Mouse (Mus musculus): ENCODE measurements at regions not wholly inside any gene's neighbourhood (a gene's known extent, or its start where the extent isn't known, plus 50 kb on each side); places are given as distances from the start of the nearest gene placed in this dataset.
A peak's percentile ranks its signal among the peaks of the same experiment; 100 is the strongest.

DNA sequence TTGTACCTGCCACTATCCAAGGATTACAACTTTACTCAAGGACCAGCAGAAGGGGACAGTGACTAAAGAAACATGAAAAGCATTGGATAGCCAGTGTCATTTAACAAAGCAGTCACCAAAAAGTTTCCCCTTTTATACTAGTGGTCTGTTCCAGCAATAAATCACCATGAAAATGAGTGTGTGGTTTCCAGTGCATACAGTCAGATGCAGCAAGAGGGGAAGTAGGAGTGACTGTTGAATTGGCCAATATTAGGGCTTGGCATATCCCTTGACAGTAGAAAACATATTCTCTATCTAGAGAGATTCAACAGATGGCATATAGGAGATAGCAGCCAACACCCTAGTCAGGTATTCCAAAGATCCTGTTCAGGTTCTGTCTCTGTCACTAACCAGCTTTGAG, 259.8 kb upstream of the H2al1a start:
- no peak for TF ChIP-seq EP300 (IDR thresholded peaks at IDR 0.05; ENCODE audit: insufficient read depth, low read depth, low read length)
- TF ChIP-seq CTCF (IDR thresholded peaks at IDR 0.05; ENCODE audit: low read depth, low read length): no peak
- no peak for TF ChIP-seq POLR2A (IDR thresholded peaks at IDR 0.05; ENCODE audit: insufficient read depth, low read length)
- no peaks in the 10 kb centered on the region for H3K9me3 ChIP-seq (replicated peaks; ENCODE audit: control insufficient read depth, insufficient read depth, low read length, poor library complexity, severe bottlenecking)

DNA sequence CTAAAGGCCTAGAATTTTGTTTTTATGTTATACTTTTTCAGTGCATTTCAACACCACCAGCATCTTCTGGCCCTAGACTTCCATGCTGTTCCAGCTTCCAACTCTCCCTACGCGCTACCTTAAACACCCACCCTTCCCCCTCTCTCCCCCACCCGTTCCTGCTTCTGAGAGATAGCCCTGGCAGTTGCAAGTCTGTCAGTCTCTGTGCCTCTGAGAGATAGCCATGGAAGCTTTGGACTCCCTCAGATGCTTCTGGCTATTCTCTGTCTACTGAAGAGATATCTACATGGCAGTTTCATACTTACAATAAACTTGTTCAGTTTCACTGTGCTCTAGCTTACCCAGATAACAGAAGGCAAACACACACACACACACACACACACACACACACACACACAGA, 252.3 kb upstream of the H2al1a start:
- Histone ChIP-seq H3K27ac (ENCODE audit: insufficient read depth, low read length) (no peak overlapping the region), H3K9me3 (replicated peaks; ENCODE audit: control insufficient read depth, insufficient read depth, low read length, poor library complexity, severe bottlenecking) (no peaks in the 10 kb centered on the region)

More for the DNA sequence above, 259.8 kb upstream of the H2al1a start:
- H3K9ac ChIP-seq (ENCODE audit: low read depth, poor library complexity, severe bottlenecking): no peak overlapping the region
- H3K4me1 ChIP-seq (ENCODE audit: control insufficient read depth, insufficient read depth, low read length): no peaks in the 10 kb centered on the region
- no peaks in the 10 kb centered on the region for H3K36me3 ChIP-seq (ENCODE audit: control insufficient read depth, insufficient read depth, low read length, poor library complexity, severe bottlenecking)
- H3K4me3 ChIP-seq (ENCODE audit: low read depth, low read length): no peak overlapping the region
- no peak overlapping the region for H3K27ac ChIP-seq (ENCODE audit: insufficient read depth, low read length)
- no peaks in the 10 kb centered on the region for H3K27me3 ChIP-seq (ENCODE audit: control insufficient read depth, insufficient read depth, low read length, poor library complexity, severe bottlenecking)

DNA sequence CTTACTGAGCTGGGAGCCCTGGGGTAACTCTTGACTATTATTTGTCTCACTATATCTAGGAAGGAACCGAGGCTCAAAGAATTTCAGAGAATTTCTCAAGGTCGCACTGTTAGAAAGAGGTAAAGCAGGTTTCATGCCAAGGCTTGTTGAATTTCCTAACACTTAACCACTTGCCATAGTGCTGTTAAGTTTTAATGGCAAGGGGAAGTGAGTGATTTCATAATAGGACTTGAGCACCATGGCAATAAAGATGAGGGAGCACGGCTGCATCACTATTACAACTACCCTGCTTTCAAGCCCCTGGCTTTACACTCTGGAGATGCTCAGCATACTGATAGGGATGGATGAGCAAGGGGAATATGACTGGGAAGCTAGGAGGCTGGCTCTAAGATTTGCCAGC, 216.9 kb upstream of the H2al1a start:
- no peaks in the 10 kb centered on the region for H3K36me3 ChIP-seq (ENCODE audit: control insufficient read depth, insufficient read depth, low read length, poor library complexity, severe bottlenecking)
- H3K27me3 ChIP-seq (ENCODE audit: control insufficient read depth, insufficient read depth, low read length, poor library complexity, severe bottlenecking): no peaks in the 10 kb centered on the region
- no peak for TF ChIP-seq CTCF (IDR thresholded peaks at IDR 0.05; ENCODE audit: low read depth, low read length)
- TF ChIP-seq EP300 (IDR thresholded peaks at IDR 0.05; ENCODE audit: insufficient read depth, low read depth, low read length): no peak
- no peak for TF ChIP-seq POLR2A (IDR thresholded peaks at IDR 0.05; ENCODE audit: insufficient read depth, low read length)

More for the DNA sequence above, 252.3 kb upstream of the H2al1a start:
- H3K4me1 ChIP-seq (ENCODE audit: control insufficient read depth, insufficient read depth, low read length): no peaks in the 10 kb centered on the region
- H3K27me3 ChIP-seq (ENCODE audit: control insufficient read depth, insufficient read depth, low read length, poor library complexity, severe bottlenecking): no peaks in the 10 kb centered on the region
- TF ChIP-seq POLR2A (IDR thresholded peaks at IDR 0.05; ENCODE audit: insufficient read depth, low read length) (no peak), CTCF (IDR thresholded peaks at IDR 0.05; ENCODE audit: low read depth, low read length) (no peak), EP300 (IDR thresholded peaks at IDR 0.05; ENCODE audit: insufficient read depth, low read depth, low read length) (no peak)
- H3K36me3 ChIP-seq (ENCODE audit: control insufficient read depth, insufficient read depth, low read length, poor library complexity, severe bottlenecking): no peaks in the 10 kb centered on the region
- H3K4me3 ChIP-seq (ENCODE audit: low read depth, low read length): no peak overlapping the region
- no peak overlapping the region for H3K9ac ChIP-seq (ENCODE audit: low read depth, poor library complexity, severe bottlenecking)

DNA sequence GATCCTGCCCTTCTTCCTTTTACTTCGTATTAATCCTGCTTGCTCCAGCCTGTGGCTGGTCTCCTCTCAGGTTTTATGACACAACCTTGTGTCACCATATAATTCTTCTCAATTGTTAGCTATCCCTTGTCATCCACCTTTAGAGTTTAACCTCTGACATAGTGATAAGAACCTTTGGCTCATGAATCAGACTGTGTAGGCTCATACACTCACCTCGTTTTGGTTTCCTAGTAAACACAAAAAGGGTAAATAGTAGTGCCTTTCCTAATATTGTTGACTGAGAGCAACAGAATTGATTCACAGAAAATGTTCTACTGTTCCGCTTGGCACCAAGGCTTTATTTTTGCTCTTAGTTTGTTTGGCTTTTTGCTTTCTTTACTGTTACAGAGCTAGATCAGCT, 216.2 kb upstream of the H2al1a start:
- Histone ChIP-seq H3K36me3 (ENCODE audit: control insufficient read depth, insufficient read depth, low read length, poor library complexity, severe bottlenecking) (no peaks in the 10 kb centered on the region), H3K27me3 (ENCODE audit: control insufficient read depth, insufficient read depth, low read length, poor library complexity, severe bottlenecking) (no peaks in the 10 kb centered on the region), H3K9ac (ENCODE audit: low read depth, poor library complexity, severe bottlenecking) (no peak overlapping the region), H3K9me3 (replicated peaks; ENCODE audit: control insufficient read depth, insufficient read depth, low read length, poor library complexity, severe bottlenecking) (no peaks in the 10 kb centered on the region), H3K27ac (ENCODE audit: insufficient read depth, low read length) (no peak overlapping the region), H3K4me1 (ENCODE audit: control insufficient read depth, insufficient read depth, low read length) (no peaks in the 10 kb centered on the region), H3K4me3 (ENCODE audit: low read depth, low read length) (no peak overlapping the region)
- no peak for TF ChIP-seq CTCF (IDR thresholded peaks at IDR 0.05; ENCODE audit: low read depth, low read length)
- TF ChIP-seq POLR2A (IDR thresholded peaks at IDR 0.05; ENCODE audit: insufficient read depth, low read length): no peak
- TF ChIP-seq EP300 (IDR thresholded peaks at IDR 0.05; ENCODE audit: insufficient read depth, low read depth, low read length): no peak

More for the DNA sequence above, 216.9 kb upstream of the H2al1a start:
- Histone ChIP-seq H3K9ac (ENCODE audit: low read depth, poor library complexity, severe bottlenecking) (no peak overlapping the region), H3K4me3 (ENCODE audit: low read depth, low read length) (no peak overlapping the region), H3K4me1 (ENCODE audit: control insufficient read depth, insufficient read depth, low read length) (no peaks in the 10 kb centered on the region), H3K27ac (ENCODE audit: insufficient read depth, low read length) (no peak overlapping the region), H3K9me3 (replicated peaks; ENCODE audit: control insufficient read depth, insufficient read depth, low read length, poor library complexity, severe bottlenecking) (no peaks in the 10 kb centered on the region)

DNA sequence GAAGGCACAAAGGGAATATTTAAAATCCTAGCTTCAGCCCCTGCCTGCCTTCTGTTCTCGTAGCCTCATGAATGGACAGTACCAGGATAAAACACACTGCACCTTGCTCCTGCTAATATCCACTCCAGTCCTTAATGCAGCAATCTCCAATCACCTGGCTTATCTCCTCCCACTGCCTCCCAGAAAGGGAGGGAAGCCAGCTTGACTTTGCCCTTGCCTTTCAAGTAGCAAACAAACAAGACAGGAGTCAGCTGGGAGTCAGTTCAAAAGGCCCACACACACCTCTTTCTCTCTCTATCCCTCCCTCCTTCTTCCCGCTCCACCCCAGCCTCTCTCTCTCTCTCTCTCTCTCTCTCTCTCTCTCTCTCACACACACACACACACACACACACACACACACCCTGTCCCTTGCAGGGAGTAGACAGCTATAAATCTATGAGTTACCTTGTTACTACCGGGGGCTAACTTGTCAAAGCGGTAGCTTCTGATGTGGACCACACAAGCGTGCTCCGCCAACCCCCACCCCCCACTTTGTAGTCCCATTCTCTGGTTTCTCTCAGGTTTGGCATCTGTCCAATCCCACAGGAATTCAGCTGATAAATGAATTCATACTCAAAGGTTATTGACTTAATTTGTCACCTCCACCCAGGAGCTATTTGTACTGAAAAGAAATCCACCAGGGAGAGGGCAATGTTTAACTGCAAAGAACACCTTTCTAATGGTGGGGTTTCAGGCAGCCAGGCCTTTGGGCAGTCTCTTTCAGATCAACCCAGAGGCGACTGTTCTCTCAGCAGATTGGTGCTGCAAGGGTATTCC, 212.6 kb upstream of the H2al1a start:
- Histone ChIP-seq H3K36me3 (ENCODE audit: control insufficient read depth, insufficient read depth, low read length, poor library complexity, severe bottlenecking) (no peaks in the 10 kb centered on the region), H3K9me3 (replicated peaks; ENCODE audit: control insufficient read depth, insufficient read depth, low read length, poor library complexity, severe bottlenecking) (no peaks in the 10 kb centered on the region), H3K9ac (ENCODE audit: low read depth, poor library complexity, severe bottlenecking) (no peak overlapping the region), H3K27ac (ENCODE audit: insufficient read depth, low read length) (no peak overlapping the region), H3K27me3 (ENCODE audit: control insufficient read depth, insufficient read depth, low read length, poor library complexity, severe bottlenecking) (no peaks in the 10 kb centered on the region), H3K4me1 (ENCODE audit: control insufficient read depth, insufficient read depth, low read length) (no peaks in the 10 kb centered on the region), H3K4me3 (ENCODE audit: low read depth, low read length) (no peak overlapping the region)
- TF ChIP-seq POLR2A (IDR thresholded peaks at IDR 0.05; ENCODE audit: insufficient read depth, low read length) (no peak), EP300 (IDR thresholded peaks at IDR 0.05; ENCODE audit: insufficient read depth, low read depth, low read length) (no peak), CTCF (IDR thresholded peaks at IDR 0.05; ENCODE audit: low read depth, low read length) (no peak)

DNA sequence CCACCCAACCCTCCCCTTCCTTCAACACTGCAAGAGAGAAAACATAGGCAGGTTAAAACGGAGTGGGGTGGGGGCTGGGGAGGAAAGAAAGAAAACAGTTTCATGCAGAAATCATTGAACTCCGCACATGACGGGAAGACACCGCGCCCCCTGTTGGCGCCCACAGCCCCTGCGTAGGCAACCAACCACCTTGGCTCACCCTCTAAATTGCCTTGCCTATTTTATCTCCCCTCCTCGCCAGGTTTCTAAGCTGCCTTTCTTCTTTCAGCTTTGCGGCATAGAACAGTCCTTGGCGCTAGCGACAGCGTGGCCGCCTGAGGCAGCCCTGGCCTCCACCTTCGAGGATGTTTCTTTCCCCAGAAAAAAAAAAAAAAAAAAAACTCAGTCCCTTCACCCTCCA, 211.1 kb upstream of the H2al1a start:
- Histone ChIP-seq H3K27me3 (ENCODE audit: control insufficient read depth, insufficient read depth, low read length, poor library complexity, severe bottlenecking) (no peaks in the 10 kb centered on the region), H3K4me3 (ENCODE audit: low read depth, low read length) (no peak overlapping the region), H3K4me1 (ENCODE audit: control insufficient read depth, insufficient read depth, low read length) (no peaks in the 10 kb centered on the region), H3K9me3 (replicated peaks; ENCODE audit: control insufficient read depth, insufficient read depth, low read length, poor library complexity, severe bottlenecking) (no peaks in the 10 kb centered on the region), H3K36me3 (ENCODE audit: control insufficient read depth, insufficient read depth, low read length, poor library complexity, severe bottlenecking) (no peaks in the 10 kb centered on the region), H3K27ac (ENCODE audit: insufficient read depth, low read length) (no peak overlapping the region), H3K9ac (ENCODE audit: low read depth, poor library complexity, severe bottlenecking) (no peak overlapping the region)
- TF ChIP-seq EP300 (IDR thresholded peaks at IDR 0.05; ENCODE audit: insufficient read depth, low read depth, low read length): no peak
- no peak for TF ChIP-seq POLR2A (IDR thresholded peaks at IDR 0.05; ENCODE audit: insufficient read depth, low read length)
- TF ChIP-seq CTCF (IDR thresholded peaks at IDR 0.05; ENCODE audit: low read depth, low read length): peak; percentile 31
